Mouse (Mus musculus) MEL-GATA-1-ER (cell line): ENCODE results near the gene Plekhg1.

Experiments
- DNase-seq: peaks from one replicate; pipeline ENCODE4 v3.0.0-alpha.2; 2012; ENCODE audit warnings: low read depth; ENCODE audit errors: extremely low read depth

Plekhg1 gene

DNA sequence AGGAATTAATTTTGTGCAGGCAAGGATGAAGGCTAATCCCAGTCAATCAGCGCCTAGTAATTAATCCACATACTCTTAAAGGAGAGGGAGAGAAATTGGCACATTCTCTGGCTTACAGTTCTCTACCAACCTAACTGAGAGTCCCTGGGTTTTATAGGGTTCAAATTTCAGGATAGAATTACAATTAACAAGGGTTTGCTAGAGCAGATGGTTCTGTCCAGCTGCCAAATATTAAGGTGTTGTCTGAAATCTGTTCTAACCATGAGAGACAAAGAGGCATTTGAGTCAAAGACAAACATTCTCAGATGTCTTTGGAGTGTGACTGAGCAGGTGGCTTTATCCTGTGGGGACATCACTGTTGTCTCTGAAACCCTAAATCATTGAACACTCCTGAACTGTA lies 87.2 kb downstream of the Plekhg1 start:
- DNase-seq: no peak

- no peak for DNase-seq
Observed at GRCm38 (mm10) chr10:3829472-3829871, 89.3 kb downstream of the Plekhg1 start.

DNA sequence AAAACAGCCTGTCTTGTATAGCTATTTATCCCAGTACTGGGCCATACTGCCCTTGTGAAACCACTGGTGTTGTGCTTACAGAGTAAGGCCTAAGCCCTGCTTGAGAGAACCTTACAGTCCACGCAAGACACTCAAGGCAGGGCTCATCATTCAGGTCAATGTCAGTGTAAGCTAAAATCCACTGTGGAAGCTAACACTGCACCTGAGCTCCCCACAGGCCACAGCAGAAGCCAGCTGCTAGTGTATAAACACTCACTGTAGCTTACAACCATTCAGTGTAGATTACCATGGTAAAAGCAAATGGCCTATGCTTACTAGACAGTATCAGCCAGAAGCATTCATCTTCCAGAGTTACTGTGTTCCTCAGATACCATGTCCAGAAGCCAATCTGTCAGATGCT lies 90.5 kb downstream of the Plekhg1 start:
- no peak for DNase-seq

DNA sequence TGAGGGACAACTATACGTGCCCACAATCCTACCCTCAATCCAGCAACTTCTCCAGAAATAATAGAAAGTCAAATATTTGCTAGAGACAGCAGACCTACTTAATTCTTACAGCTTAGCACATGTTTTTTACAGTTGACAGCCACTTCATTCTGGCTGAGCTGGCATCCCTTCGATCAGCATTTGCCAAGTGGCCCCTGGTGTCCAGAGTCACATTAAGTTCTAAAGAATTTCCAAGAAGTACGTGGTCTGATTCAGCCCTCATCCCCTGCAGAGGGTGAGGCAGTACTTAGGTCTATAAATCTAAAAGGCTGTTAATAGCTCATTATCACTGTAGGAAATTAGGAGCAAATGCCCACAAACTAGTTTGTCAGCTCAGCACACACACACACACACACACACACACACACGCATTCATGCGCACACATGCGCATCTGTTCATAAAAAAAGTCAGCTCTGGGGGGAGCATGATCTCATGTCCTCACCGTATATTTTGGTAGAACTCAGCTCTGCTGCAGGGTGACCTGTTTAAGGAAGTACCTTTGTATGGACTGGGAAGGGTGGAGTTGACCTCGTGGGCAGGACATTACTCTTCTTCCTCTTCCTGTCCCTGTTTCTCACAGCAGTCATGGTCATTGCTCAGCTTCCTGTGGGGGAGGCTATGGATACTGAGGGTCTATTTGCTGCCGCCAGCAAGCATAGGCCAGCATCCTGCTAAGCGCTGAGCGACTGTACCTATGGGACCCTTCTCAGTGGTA lies 91.6 kb downstream of the Plekhg1 start:
- no peak for DNase-seq

- DNase-seq: no peak
Observed at GRCm38 (mm10) chr10:3834060-3834459, 93.9 kb downstream of the Plekhg1 start.

GRCm38 (mm10) chr10:3834678-3835077 lies 94.5 kb downstream of the Plekhg1 start:
- no peak for DNase-seq

DNA sequence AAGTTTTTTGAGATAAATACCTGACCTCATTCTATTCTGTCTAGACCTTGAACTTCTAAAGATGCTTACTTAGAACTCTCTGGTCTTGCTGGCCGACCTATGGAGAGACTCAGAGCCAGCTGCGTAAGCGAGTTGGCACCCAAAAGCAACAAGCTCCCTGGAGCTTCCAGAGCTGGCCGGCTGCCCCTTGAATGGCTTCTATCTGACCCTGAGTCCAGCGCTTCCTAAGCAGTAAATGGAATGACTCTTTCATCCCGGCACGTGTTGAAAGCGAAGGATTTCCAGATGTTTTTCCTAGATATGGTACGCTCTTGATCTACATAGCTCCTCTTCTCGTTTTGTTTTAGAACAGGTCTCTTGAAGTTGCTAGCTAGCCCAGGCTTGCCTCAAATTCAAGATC lies 95.5 kb downstream of the Plekhg1 start:
- DNase-seq: no peak

GRCm38 (mm10) chr10:3839748-3840432 lies 99.7 kb downstream of the Plekhg1 start:
- DNase-seq: no peak

DNA sequence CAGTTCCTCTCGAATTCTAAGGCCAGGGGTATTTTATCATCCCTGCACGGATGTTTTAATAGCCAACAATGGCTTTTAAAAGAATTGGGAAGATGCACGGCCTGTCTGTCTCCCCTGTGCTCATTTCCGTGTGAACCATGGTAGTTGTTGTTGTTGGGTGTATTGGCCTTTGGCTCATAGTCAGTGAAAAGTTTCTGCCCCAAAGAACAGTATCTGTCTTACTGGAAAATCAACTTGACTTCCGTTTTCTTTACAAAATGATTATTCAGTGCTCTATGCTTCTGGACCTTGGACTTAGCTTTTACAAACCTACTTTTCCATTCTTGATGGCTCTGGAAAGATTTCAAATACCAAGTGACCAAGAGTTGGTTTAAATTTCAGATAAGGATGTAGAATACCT lies 104.3 kb downstream of the Plekhg1 start:
- no peak for DNase-seq

GRCm38 (mm10) chr10:3847021-3847420 lies 106.9 kb downstream of the Plekhg1 start:
- DNase-seq: no peak

DNA sequence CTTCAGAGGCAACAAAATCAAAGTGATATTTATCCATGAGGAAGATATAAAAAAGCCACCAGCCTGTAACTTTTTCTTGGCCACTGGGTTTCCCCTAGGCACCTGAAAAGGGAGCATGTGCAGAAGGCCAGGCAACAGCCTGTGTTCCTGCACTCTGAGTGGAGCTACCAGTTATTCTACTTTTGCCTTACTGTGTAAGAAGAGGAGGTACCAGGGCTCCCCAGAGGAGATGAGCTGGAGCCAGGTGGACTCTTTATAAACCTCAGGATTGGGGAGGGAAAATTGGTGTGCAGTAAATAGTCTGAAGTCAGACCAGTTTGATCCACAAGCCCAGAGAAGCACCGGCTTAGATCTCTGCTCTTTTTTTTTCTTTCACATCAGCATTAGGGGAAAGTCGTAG lies 111.3 kb downstream of the Plekhg1 start:
- no peak for DNase-seq

DNA sequence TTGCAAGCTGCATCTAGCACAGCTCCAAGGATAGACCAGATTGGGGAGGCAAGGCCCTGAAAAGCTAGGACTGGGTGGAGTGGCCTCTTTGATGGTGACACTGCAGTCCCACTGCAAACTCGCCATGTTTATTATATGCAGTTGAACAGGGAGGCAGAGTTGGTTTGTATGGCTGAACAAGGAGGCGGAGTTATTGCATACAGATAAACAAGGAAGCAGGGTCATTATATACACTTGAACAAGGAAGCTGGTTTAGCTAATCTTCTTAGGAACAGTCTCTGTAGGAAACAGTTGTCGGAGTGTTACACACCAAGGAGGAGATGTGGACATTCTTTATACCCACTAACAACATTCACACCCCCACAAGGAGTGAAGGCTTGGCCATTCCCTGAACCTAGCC lies 112.6 kb downstream of the Plekhg1 start:
- DNase-seq: no peak

DNA sequence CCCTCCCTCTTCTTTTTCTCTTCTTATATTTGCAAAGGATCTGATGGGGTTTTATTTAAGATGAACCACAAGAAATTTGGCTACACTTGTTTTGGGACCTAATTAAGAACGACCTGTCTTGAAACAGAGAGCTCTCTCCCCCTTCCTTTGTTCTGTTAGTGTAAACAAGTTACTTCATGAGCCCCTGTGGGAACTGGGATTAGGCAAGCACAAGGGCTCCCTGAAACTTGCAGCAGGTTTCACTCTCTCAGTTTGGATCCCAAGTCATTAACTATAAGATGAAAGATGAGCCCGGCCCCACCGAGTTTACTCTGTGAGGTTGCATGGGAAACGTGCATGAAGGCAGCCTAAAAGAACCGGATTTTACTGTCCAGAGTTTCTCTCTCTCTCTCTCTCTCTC lies 117.7 kb downstream of the Plekhg1 start:
- no peak for DNase-seq

GRCm38 (mm10) chr10:3858437-3858836 lies 118.3 kb downstream of the Plekhg1 start:
- DNase-seq: no peak

DNA sequence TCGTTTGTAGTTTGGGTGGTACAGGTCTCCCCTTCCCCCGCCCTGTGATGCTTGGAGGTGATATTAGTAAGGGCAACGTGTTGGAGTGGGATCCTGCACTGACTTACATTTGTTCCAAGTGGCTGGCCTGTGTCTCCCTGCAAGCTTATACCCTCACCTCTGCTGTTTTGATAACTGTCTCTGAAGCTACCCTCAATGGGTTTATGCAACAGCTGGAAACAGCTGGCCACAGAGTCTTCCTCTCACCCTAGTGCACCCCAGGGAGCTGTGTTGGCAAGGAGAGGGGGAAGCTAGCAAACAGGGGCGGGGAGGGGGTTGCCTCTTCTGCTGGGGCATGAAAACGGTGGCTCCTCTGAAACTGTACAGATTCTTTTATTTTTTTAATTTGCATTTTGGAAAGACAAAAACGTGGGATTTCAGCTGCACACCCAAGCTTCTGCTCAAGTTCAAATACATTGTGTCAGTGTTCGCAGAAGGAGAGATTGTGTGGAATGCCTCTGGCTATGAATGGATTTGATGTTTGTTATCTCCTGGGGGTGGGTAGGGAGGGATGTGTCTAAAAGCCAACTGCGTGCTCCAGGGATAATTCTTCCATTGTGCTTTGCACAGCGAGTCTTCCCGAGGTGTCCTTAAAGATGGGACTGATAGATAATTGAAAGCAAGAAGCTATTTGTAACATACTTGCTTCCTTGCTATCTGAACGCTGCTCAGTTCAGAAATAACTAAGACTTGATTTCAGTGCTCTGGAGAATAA lies 119.0 kb downstream of the Plekhg1 start:
- no peak for DNase-seq

- no peak for DNase-seq
Observed at GRCm38 (mm10) chr10:3863411-3864195, 123.4 kb downstream of the Plekhg1 start.

DNA sequence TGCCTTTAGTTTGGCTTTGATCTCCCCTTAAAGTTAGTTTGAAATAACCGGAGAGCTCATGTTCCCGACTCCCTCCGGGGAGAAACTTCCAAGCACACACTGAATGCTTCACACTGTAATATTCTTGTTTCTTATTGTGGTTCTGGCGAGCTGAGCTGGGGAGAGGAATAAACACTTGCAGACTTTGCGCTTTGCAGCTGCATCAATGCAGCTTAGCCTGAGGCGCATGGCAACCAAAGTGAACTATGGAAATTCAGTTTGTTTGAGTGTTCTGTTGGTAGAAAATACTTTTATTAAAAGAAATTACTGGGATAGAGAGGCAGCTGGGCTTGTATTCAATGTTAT lies 124.0 kb downstream of the Plekhg1 start:
- no peak for DNase-seq

GRCm38 (mm10) chr10:3867298-3867697 lies 127.1 kb downstream of the Plekhg1 start:
- no peak for DNase-seq

DNA sequence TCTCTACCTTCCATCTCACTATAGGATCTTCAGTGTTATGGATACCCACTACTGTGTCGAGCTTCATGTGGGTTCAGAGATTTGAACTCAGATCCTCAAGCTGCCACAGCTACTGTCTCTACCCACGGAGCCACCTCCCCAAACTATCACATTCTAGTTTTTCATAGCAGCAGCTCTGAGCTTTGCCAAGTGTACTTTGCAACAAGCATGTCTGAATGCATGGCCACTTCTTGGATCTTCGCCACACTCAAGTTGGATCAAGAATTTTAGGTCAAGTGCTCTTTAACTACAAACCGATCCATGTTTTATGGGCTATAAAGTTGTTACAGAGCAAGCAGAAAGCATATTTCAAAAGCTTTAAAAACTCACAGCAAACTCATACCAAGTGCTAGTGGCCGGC lies 130.7 kb downstream of the Plekhg1 start:
- no peak for DNase-seq

DNA sequence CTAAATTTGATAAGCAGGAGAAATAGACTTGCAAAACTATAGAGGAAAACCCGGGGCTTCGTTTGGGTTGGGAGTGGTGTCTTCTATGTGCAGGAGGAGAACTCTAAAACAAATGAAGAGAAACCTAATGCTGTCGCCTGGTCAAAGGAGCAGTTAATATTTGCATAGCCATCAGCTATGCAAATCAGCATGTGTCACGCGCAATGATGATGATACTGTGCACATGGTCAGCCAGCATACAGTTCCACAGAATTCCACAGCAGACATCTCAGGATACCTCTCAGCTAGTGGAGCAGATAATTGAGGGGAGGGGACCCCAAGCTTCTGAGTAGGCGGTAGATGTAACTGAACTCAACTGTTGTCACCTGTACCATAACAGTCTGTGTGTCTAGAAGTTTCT lies 133.3 kb downstream of the Plekhg1 start:
- DNase-seq: no peak

- DNase-seq: no peak
Observed at GRCm38 (mm10) chr10:3877852-3878535, 137.8 kb downstream of the Plekhg1 start.
